Mouse (Mus musculus): ENCODE results near the gene Egln2. TPM values are rescaled to one million over a fixed set of nuclear protein-coding genes. Genes with fewer than 3 reads are reported as not detected.

Gene Egln2
- polyA plus RNA-seq, 1 experiment from 2014 or later = 66.1 TPM

DNA sequence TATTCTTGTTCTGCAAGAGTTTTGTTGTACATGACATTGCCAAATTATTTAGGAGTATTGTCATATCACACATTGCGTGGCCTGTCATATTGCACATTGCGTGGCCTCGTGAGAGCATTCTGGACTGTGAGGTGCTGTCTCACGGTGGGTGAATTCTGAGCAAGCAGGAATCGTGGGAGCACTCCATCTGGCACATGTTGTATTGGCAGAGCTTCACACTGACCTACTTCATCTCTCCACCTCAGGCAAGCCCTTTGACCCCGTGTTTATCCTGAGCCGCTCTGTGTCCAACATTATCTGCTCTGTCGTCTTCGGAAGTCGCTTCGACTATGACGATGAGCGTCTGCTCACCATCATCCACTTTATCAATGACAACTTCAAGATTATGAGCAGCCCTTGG is 37.7 kb downstream of the Egln2 start:
- Histone ChIP-seq H3K27me3 (replicated peaks; ENCODE audit: control insufficient read depth, insufficient read depth, low read length) (no peaks in the 10 kb centered on the region), H3K4me1 (ENCODE audit: control insufficient read depth, insufficient read depth, low read length) (peaks cover 5% of the 10 kb centered on the region; the same call in 1 of the 2 replicates), H3K4me3 (ENCODE audit: low read length) (no peak overlapping the region), H3K36me3 (ENCODE audit: control insufficient read depth, insufficient read depth, low read length) (no peaks in the 10 kb centered on the region), H3K9ac (ENCODE audit: low read depth, low read length) (no peak overlapping the region), H3K4me2 (ENCODE audit: low read depth, low read length) (no peak overlapping the region), H3K27ac (ENCODE audit: low read length) (no peak overlapping the region), H3K9me3 (ENCODE audit: control insufficient read depth, low read length) (0 out of 2 replicates have a peak, but pooled peaks cover 3% of the 10 kb centered on the region)
- no peak for ATAC-seq
- 64% methylated on average over 13 of the region's 13 CpGs for WGBS

DNA sequence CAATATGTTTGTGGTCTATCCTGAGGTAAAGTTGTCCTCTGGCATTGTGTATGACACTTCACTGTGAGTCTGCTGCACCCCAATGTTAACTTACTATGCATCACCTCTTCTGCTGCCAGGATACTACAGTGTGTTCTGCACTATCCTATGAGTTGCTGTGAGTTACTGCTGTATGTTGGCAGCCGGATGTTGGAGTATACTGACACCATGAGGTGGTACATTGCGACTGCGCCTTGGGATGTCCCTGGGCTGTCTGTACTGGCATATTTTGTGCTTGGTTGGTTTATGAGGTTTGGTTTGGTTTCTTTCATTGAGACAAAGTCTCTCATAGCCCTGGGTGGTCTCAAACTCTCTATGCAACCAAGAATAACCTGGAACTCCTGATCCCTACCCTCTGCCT is 38.4 kb downstream of the Egln2 start:
- H3K4me2 ChIP-seq (ENCODE audit: low read depth, low read length) = no peak overlapping the region

DNA sequence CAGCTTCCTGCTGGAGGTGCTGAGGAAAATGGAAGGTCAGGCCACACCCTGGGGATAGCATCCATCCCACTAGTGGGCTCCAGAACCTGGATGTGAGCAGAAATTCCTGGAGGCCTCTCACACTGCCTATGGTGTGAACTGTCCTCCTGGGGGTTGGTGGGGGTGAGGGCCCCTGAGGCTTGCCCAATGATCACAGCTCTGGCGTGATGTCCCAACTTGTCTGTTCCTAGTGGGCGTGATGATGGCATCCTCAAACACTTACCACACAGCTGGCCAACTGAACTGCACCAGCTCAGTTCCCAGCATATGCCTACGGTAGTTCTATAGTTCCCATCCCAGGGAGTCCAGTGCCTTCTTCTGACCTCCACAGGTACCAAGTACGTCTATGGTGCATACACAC is 41.6 kb downstream of the Egln2 start:
- H3K9ac ChIP-seq (ENCODE audit: low read depth, low read length) = no peak overlapping the region
- no peaks in the 10 kb centered on the region for H3K27me3 ChIP-seq (replicated peaks; ENCODE audit: control insufficient read depth, insufficient read depth, low read length)
- H3K4me3 ChIP-seq (ENCODE audit: low read length) = no peak overlapping the region
- no peaks in the 10 kb centered on the region for H3K36me3 ChIP-seq (ENCODE audit: control insufficient read depth, insufficient read depth, low read length)
- H3K4me1 ChIP-seq (ENCODE audit: control insufficient read depth, insufficient read depth, low read length) = no peaks in the 10 kb centered on the region
- no peak overlapping the region for H3K27ac ChIP-seq (ENCODE audit: low read length)
- ATAC-seq = no peak
- 89% methylated on average over 4 of the region's 4 CpGs for WGBS
- H3K9me3 ChIP-seq (ENCODE audit: control insufficient read depth, low read length) = no peaks in the 10 kb centered on the region
- no peak overlapping the region for H3K4me2 ChIP-seq (ENCODE audit: low read depth, low read length)

More for the DNA sequence above, 38.4 kb downstream of the Egln2 start:
- H3K36me3 ChIP-seq (ENCODE audit: control insufficient read depth, insufficient read depth, low read length) = no peaks in the 10 kb centered on the region
- no peak overlapping the region for H3K9ac ChIP-seq (ENCODE audit: low read depth, low read length)
- peak; percentile 68 for ATAC-seq
- no peak overlapping the region for H3K27ac ChIP-seq (ENCODE audit: low read length)
- WGBS = 54% methylated on average over 3 of the region's 3 CpGs
- H3K27me3 ChIP-seq (replicated peaks; ENCODE audit: control insufficient read depth, insufficient read depth, low read length) = no peaks in the 10 kb centered on the region
- H3K4me1 ChIP-seq (ENCODE audit: control insufficient read depth, insufficient read depth, low read length) = peaks cover 5% of the 10 kb centered on the region; the same call in 1 of the 2 replicates
- no peak overlapping the region for H3K4me3 ChIP-seq (ENCODE audit: low read length)
- H3K9me3 ChIP-seq (ENCODE audit: control insufficient read depth, low read length) = 0 out of 2 replicates have a peak, but pooled peaks cover 3% of the 10 kb centered on the region

DNA sequence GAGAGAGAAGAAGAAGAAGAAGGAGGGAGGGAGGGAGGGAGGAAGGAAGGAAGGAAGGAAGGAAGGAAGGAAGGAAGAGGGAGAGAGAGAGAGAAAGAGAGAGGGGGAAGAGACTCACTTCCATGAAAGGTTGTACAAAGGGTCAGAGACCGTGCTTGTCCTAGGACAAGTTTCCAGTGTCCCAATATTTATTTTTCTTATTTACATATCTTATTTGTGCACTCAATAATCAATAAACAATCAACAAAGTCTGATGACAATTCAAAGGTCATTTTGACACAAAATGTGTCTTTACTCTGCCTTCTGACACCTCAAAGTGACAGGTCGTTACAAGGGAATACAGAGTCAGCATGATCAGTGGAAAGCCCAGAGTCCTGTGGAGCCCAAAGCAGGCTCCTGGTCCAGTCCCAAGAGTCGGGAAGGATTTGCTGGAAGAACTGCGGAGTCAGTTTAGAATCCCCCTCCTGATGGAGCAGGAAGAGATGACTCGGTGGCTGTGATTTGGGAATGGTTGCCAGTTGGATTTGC is 42.2 kb downstream of the Egln2 start:
- no peak overlapping the region for H3K9ac ChIP-seq (ENCODE audit: low read depth, low read length)
- no peaks in the 10 kb centered on the region for H3K4me1 ChIP-seq (ENCODE audit: control insufficient read depth, insufficient read depth, low read length)
- H3K4me2 ChIP-seq (ENCODE audit: low read depth, low read length) = no peak overlapping the region
- no peaks in the 10 kb centered on the region for H3K9me3 ChIP-seq (ENCODE audit: control insufficient read depth, low read length)
- H3K36me3 ChIP-seq (ENCODE audit: control insufficient read depth, insufficient read depth, low read length) = no peaks in the 10 kb centered on the region
- H3K4me3 ChIP-seq (ENCODE audit: low read length) = no peak overlapping the region
- H3K27me3 ChIP-seq (replicated peaks; ENCODE audit: control insufficient read depth, insufficient read depth, low read length) = no peaks in the 10 kb centered on the region
- WGBS = 67% methylated on average over 5 of the region's 5 CpGs
- no peak overlapping the region for H3K27ac ChIP-seq (ENCODE audit: low read length)
- ATAC-seq = no peak

DNA sequence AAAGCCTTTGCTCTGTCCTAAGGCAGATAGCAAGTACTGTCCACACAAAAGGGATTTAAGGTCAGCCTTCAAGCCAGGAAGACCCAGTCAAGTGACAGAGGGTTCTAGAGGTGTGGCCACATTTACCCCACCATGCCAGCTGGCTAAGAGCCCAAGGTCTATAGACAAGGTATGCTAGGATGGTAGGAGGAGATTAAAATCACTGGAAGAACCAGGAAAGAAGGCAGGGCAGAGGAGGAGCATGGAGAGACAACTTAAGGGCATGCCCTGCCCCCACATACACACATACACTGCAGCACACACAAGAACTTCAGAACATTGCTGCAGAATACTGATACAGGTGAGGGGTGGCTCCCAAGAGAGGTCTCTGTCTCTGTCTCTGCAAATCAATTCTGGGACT is 46.9 kb downstream of the Egln2 start, which contains the start of gene Cyp2f2:
Gene Cyp2f2 (plus strand): TSS at position 234 of the 400 bp plus-strand sequence.
- Histone ChIP-seq H3K36me3 (ENCODE audit: control insufficient read depth, insufficient read depth, low read length) (no peaks in the 10 kb centered on the region), H3K9me3 (ENCODE audit: control insufficient read depth, low read length) (no peaks in the 10 kb centered on the region), H3K9ac (ENCODE audit: low read depth, low read length) (no peak within 1 kb of the TSS), H3K4me1 (ENCODE audit: control insufficient read depth, insufficient read depth, low read length) (no peaks in the 10 kb centered on the region), H3K4me3 (ENCODE audit: low read length) (no peak within 1 kb of the TSS), H3K27ac (ENCODE audit: low read length) (no peak within 1 kb of the TSS), H3K27me3 (replicated peaks; ENCODE audit: control insufficient read depth, insufficient read depth, low read length) (no peaks in the 10 kb centered on the region), H3K4me2 (ENCODE audit: low read depth, low read length) (no peak within 1 kb of the TSS)
- no peak for ATAC-seq

DNA sequence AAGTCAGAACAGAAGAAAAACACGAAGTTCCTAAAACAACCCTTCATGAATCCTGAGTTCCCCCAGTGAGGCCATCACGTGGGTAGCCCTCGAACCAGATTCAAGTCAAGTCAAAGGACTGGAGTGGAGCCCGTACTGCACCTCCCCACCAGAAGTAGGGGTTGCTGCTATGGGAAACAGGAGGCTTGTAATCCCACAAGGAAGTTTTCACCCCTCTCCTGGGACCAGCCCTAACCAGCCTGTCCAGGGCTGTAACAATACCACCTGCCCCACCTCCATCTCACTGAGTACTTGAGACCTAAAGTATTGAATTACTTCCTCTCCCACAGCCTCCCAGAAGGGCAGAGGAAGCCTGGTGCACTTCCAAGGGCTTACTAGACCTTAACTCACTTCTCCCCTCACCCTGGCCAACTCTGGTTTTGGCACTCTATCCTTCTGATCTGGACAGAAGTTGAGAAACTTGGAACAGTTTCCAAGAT is 48.5 kb downstream of the Egln2 start:
- Histone ChIP-seq H3K36me3 (ENCODE audit: control insufficient read depth, insufficient read depth, low read length) (no peaks in the 10 kb centered on the region), H3K9me3 (ENCODE audit: control insufficient read depth, low read length) (no peaks in the 10 kb centered on the region), H3K27me3 (replicated peaks; ENCODE audit: control insufficient read depth, insufficient read depth, low read length) (no peaks in the 10 kb centered on the region), H3K27ac (ENCODE audit: low read length) (no peak overlapping the region), H3K9ac (ENCODE audit: low read depth, low read length) (no peak overlapping the region), H3K4me1 (ENCODE audit: control insufficient read depth, insufficient read depth, low read length) (no peaks in the 10 kb centered on the region), H3K4me3 (ENCODE audit: low read length) (no peak overlapping the region), H3K4me2 (ENCODE audit: low read depth, low read length) (no peak overlapping the region)
- ATAC-seq = no peak
- WGBS = 70% methylated on average over 4 of the region's 4 CpGs

DNA sequence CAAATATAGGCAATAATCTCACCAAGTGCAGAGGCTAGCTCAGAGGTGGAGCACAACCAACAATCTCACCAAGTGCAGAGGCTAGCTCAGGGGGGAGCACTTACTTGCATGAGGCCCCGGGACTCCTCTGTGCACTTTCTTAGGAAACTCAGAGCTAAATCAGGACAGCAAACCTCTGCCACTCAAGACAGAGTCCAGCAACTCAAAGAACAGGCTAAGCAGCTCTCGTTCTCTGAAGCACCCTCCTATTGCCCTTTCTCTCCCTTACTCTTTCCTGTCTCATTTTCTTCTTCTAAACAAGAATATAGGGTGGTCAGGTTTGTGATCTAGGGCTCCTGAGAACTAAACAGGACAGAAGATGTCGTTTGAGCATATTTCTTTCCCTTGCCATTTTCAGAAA is 54.6 kb downstream of the Egln2 start:
- Histone ChIP-seq H3K4me2 (ENCODE audit: low read depth, low read length) (no peak overlapping the region), H3K4me1 (ENCODE audit: control insufficient read depth, insufficient read depth, low read length) (no peaks in the 10 kb centered on the region), H3K27me3 (replicated peaks; ENCODE audit: control insufficient read depth, insufficient read depth, low read length) (no peaks in the 10 kb centered on the region), H3K9me3 (ENCODE audit: control insufficient read depth, low read length) (no peaks in the 10 kb centered on the region), H3K4me3 (ENCODE audit: low read length) (no peak overlapping the region), H3K36me3 (ENCODE audit: control insufficient read depth, insufficient read depth, low read length) (no peaks in the 10 kb centered on the region), H3K9ac (ENCODE audit: low read depth, low read length) (no peak overlapping the region), H3K27ac (ENCODE audit: low read length) (no peak overlapping the region)
- ATAC-seq = no peak
- WGBS = 74% methylated on average over 3 of the region's 3 CpGs

DNA sequence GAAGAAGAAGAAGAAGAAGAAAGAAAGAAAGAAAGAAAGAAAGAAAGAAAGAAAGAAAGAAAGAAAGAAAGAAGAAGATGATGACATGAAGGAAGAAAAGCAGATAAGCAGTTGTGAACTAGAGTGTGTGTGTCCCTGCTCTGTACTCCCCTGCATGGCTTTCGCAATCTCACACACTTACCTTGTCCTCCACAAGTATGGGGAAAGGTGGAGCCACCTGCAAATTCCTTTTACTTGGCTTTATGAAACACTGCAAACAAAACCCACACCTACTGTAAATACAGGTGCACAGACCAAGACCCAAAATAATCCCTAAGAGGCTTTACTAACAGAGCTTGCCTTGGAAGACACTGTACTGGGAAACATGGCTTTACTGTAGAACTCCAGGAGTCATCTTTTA is 55.6 kb downstream of the Egln2 start:
- WGBS = 81% methylated on average over 1 of the region's 1 CpGs
- Histone ChIP-seq H3K9ac (ENCODE audit: low read depth, low read length) (no peak overlapping the region), H3K4me1 (ENCODE audit: control insufficient read depth, insufficient read depth, low read length) (no peaks in the 10 kb centered on the region), H3K4me3 (ENCODE audit: low read length) (no peak overlapping the region), H3K4me2 (ENCODE audit: low read depth, low read length) (no peak overlapping the region), H3K9me3 (ENCODE audit: control insufficient read depth, low read length) (no peaks in the 10 kb centered on the region), H3K27ac (ENCODE audit: low read length) (no peak overlapping the region), H3K36me3 (ENCODE audit: control insufficient read depth, insufficient read depth, low read length) (no peaks in the 10 kb centered on the region), H3K27me3 (replicated peaks; ENCODE audit: control insufficient read depth, insufficient read depth, low read length) (no peaks in the 10 kb centered on the region)
- ATAC-seq = no peak

DNA sequence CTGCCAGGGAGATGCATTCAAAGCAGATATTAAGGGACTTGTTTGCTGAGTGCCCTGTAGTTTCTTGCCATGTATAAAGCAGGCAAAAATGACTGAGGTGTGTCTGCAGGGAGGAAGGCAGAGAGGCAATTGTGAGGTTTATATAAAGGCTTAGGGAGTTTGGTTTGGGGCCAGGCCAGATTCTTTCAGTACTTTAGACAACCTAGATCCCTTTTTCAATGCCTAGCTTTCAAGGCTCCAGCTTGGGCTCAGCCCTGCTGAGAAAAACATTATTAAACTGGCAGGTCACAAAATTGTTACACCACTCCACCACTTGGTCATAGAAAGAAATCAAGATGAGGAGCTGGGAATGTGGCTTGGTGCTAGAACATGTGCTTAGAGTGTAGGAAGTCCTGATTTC is 56.3 kb downstream of the Egln2 start:
- H3K4me2 ChIP-seq (ENCODE audit: low read depth, low read length) = no peak overlapping the region
- no peak overlapping the region for H3K9ac ChIP-seq (ENCODE audit: low read depth, low read length)
- no peak for ATAC-seq
- H3K27ac ChIP-seq (ENCODE audit: low read length) = no peak overlapping the region
- no peaks in the 10 kb centered on the region for H3K9me3 ChIP-seq (ENCODE audit: control insufficient read depth, low read length)
- H3K4me3 ChIP-seq (ENCODE audit: low read length) = no peak overlapping the region
- no peaks in the 10 kb centered on the region for H3K27me3 ChIP-seq (replicated peaks; ENCODE audit: control insufficient read depth, insufficient read depth, low read length)
- H3K36me3 ChIP-seq (ENCODE audit: control insufficient read depth, insufficient read depth, low read length) = no peaks in the 10 kb centered on the region
- H3K4me1 ChIP-seq (ENCODE audit: control insufficient read depth, insufficient read depth, low read length) = no peaks in the 10 kb centered on the region

All from intestine, embryonic 16.5 days (tissue).